Mouse (Mus musculus) embryonic stem cell, embryonic (primary cell): Measurements from ENCODE around the gene Lpgat1.

Experiments
- CTCF ChIA-PET, 4 experiments: fragments of 300-600 bp in 2 of 4; fragments of 350-600 bp in 2 of 4; sonication (Branson Sonifier 250); formaldehyde crosslinking; loops; one replicate each; lab custom pipeline; 2022; ENCODE audit warnings: inconsistent platforms in 2 of 4; lab: Charles Lee
- POLR2A ChIA-PET, 4 experiments: fragments of 300-600 bp in 2 of 4; fragments of 350-600 bp in 2 of 4; sonication (Branson Sonifier 250); formaldehyde crosslinking; loops; one replicate each; lab custom pipeline; 2022; ENCODE audit warnings: antibody characterized with exemption in 4 of 4, inconsistent platforms in 1 of 4; lab: Charles Lee

Gene Lpgat1

GRCm38 (mm10) chr1:191785108-191785507 lies 67.5 kb downstream of the Lpgat1 start:
- ChIA-PET CTCF (interaction anchor here in 2 of 4 experiments (0.5 to 1.9 kb wide), 3 partner anchors 33 to 1164 kb away, joined by 4 to 9 read pairs (median 4); no protein-coding TSS in a partner anchor), POLR2A (interaction anchor here in 2 of 4 experiments (0.6 to 0.9 kb wide), 6 partner anchors 17 to 187 kb away, joined by 3 to 9 read pairs (median 3); no protein-coding TSS in a partner anchor)

GRCm38 (mm10) chr1:191786255-191786654 lies 68.6 kb downstream of the Lpgat1 start:
- ChIA-PET POLR2A (interaction anchor here (0.6 to 2.0 kb wide), 17 partner anchors 10 to 547 kb away, joined by 3 to 5 read pairs (median 3); partner anchors contain the start of genes Dtl (in 2 of the 4) and Ints7 (in 2 of the 4)), CTCF (no interaction called here)

DNA sequence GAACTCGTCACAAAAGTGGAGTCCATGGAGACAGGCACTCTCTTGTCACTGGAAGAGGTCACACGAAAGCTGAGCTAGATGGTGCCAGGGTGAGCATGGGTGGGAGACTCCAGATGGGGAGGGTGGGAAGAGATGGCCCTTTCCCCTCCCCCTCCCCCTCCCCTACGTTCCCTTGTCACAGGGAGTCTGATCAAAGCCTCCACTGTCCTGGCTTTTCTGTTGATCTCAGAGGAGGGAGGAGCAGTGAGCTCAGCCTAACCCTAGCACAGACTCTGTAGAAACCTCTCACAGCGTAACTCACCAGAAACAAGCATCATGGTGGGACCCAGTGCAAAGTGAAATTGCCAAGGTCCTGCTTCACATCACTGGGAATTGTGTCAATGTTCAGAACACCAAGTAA lies 69.7 kb downstream of the Lpgat1 start:
- CTCF ChIA-PET, result no interaction called here
- POLR2A ChIA-PET, result interaction anchor here in 2 of 4 experiments (0.6 to 2.0 kb wide), 5 partner anchors 12 to 212 kb away, joined by 3 to 5 read pairs (median 4); partner anchors contain the start of genes Dtl (in 1 of the 2) and Ints7 (in 1 of the 2)

- ChIA-PET POLR2A (no interaction called here), CTCF (interaction anchor here in 2 of 4 experiments (1.1 to 1.2 kb wide), 2 partner anchors 14 to 42 kb away, joined by 3 to 4 read pairs; no protein-coding TSS in a partner anchor)
These were observed 75.4 kb downstream of the Lpgat1 start for GRCm38 (mm10) chr1:191792991-191793390.

GRCm38 (mm10) chr1:191793888-191794532 lies 76.4 kb downstream of the Lpgat1 start:
- POLR2A ChIA-PET, result interaction anchor here in 2 of 4 experiments (0.5 to 1.2 kb wide), 5 partner anchors 20 to 817 kb away, joined by 3 to 8 read pairs (median 3); no protein-coding TSS in a partner anchor

GRCm38 (mm10) chr1:191796238-191796896 lies 78.7 kb downstream of the Lpgat1 start:
- POLR2A ChIA-PET, result interaction anchor here in 1 of 4 experiments (0.7 to 1.3 kb wide), 3 partner anchors 10 to 71 kb away, joined by 3 to 5 read pairs (median 3); no protein-coding TSS in a partner anchor
- CTCF ChIA-PET, result interaction anchor here in 1 of 4 experiments (0.7 kb wide), 1 partner anchor 221 kb away, joined by 3 read pairs; the partner anchor contains the start of genes Dtl and Ints7

More at GRCm38 (mm10) chr1:191793888-191794532, 76.4 kb downstream of the Lpgat1 start:
- CTCF ChIA-PET, result interaction anchor here in 1 of 4 experiments (0.6 kb wide), 1 partner anchor 64 kb away, joined by 3 read pairs; no protein-coding TSS in a partner anchor

- CTCF ChIA-PET, result interaction anchor here (0.6 to 1.3 kb wide), 7 partner anchors 16 to 494 kb away, joined by 3 to 8 read pairs (median 5); partner anchors contain the start of genes Dtl (in 1 of the 4) and Ints7 (in 1 of the 4)
- POLR2A ChIA-PET, result interaction anchor here (0.5 to 3.7 kb wide), 19 partner anchors 9 to 1378 kb away, joined by 3 to 27 read pairs (median 5); partner anchors contain the start of genes Dtl (in 2 of the 4), Ints7 (in 2 of the 4) and Nek2 (in 1 of the 4)
These were observed 84.6 kb downstream of the Lpgat1 start for GRCm38 (mm10) chr1:191802093-191802819.

GRCm38 (mm10) chr1:191802820-191803655 lies 85.4 kb downstream of the Lpgat1 start:
- POLR2A ChIA-PET, result interaction anchor here (0.6 to 3.7 kb wide), 16 partner anchors 8 to 1377 kb away, joined by 3 to 27 read pairs (median 6); partner anchors contain the start of genes Dtl (in 2 of the 4), Ints7 (in 2 of the 4) and Nek2 (in 1 of the 4)
- CTCF ChIA-PET, result interaction anchor here (0.6 to 1.3 kb wide), 7 partner anchors 15 to 495 kb away, joined by 3 to 8 read pairs (median 5); partner anchors contain the start of genes Dtl (in 1 of the 4) and Ints7 (in 1 of the 4)

DNA sequence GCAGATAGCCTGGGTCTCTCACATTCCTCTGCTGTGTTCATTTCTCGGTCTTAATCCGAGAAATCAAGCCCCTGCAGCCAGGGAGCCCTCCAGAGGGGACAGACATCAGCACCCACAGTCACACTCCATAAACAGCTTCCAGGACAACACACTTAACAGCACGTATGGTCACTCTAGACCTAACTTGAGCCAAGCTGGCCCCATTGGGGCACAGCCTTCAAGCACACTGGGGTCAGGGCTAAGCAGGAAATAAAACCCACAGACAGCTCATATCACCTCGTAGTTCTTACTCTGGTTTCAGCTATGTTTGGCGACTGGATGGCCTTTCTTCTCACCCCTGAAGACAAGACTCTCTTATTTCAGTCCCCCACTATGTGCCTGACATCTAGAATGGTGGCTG lies 87.1 kb downstream of the Lpgat1 start:
- POLR2A ChIA-PET, result interaction anchor here in 3 of 4 experiments (0.7 to 3.7 kb wide), 11 partner anchors 10 to 229 kb away, joined by 3 to 27 read pairs (median 4); partner anchors contain the start of genes Dtl (in 3 of the 3), Ints7 (in 3 of the 3) and Nek2 (in 1 of the 3)
- CTCF ChIA-PET, result interaction anchor here in 2 of 4 experiments (1.4 to 1.5 kb wide), 2 partner anchors 13 kb away, joined by 4 read pairs; no protein-coding TSS in a partner anchor

DNA sequence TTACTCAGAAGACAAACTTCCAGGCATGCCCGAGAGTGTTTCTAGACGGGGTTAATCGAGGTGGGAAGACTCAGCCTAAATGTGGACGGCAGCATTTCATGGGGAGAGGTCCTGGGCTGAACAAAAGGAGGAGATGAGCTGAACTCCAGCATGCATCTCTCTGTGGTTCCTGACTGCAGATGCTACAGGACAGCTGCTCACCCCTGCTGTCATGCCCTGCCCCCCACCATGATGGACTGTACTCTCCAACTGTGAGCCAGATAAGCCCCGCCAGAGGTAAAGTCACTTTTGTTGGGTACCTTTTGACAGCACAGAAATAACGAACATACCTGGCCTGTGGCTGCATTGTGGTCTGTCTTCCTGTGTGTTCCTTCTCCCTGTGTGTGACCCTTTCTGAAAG lies 88.2 kb downstream of the Lpgat1 start:
- POLR2A ChIA-PET, result interaction anchor here in 1 of 4 experiments (2.4 kb wide), 1 partner anchor 9 kb away, joined by 7 read pairs; no protein-coding TSS in a partner anchor

GRCm38 (mm10) chr1:191806740-191807139 lies 89.1 kb downstream of the Lpgat1 start:
- CTCF ChIA-PET, result interaction anchor here in 2 of 4 experiments (1.3 to 2.5 kb wide), 3 partner anchors 11 to 14 kb away, joined by 3 to 10 read pairs (median 6); no protein-coding TSS in a partner anchor
- POLR2A ChIA-PET, result interaction anchor here in 2 of 4 experiments (0.9 to 1.5 kb wide), 3 partner anchors 10 to 409 kb away, joined by 3 to 6 read pairs (median 3); no protein-coding TSS in a partner anchor

More for the DNA sequence above, 88.2 kb downstream of the Lpgat1 start:
- CTCF ChIA-PET, result interaction anchor here in 2 of 4 experiments (1.4 to 1.5 kb wide), 2 partner anchors 12 kb away, joined by 4 read pairs; no protein-coding TSS in a partner anchor

DNA sequence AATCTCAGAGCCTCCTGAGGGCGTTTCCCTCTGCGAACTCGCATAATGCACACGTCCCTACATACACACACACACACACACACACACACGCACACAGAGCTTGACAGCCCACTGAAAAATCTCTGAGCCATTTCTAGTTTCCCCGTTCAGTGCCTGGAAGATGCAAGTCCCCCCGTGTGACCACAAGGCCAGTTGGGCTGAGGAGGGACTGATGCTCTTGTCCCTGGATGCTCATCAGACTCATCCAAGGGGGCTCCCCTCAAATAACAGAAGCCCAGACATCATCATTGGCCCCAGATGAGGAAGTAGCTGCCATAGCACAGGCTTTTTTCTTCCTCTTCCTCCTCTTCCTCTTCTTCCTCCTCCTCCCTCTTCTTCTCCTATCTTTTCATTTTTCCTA lies 90.3 kb downstream of the Lpgat1 start:
- ChIA-PET CTCF (interaction anchor here in 3 of 4 experiments (0.5 to 2.5 kb wide), 6 partner anchors 10 to 496 kb away, joined by 3 to 10 read pairs (median 4); no protein-coding TSS in a partner anchor), POLR2A (interaction anchor here in 1 of 4 experiments (0.9 to 2.6 kb wide), 4 partner anchors 9 to 98 kb away, joined by 3 to 9 read pairs (median 4); partner anchors contain the start of gene Nek2)

DNA sequence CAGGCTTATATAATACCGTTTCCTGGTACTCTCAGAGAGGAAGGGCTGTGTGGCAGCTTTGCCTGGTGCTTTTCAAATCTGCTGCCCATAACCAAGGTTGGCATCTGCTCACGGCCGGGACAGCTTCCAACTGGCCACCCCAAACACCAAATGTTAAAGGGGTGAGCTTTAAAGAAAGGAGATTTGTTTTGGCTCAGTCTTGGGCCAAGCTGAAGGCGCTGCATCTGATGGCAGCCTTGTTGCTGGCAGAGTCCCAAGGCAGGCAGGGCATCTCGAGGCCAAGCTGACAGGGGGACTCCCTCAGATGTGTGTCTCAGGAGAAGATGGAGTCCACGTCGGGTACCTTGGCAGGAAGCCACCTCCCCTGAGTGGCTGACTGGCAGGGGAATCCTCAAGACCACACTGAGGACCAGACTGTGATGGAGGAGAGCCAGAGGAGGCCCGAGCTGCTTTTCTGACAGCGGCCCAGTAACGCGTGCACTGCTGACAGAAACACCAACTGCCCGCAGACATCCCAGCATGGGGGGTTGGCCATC lies 91.1 kb downstream of the Lpgat1 start:
- CTCF ChIA-PET, result interaction anchor here in 3 of 4 experiments (0.5 to 2.5 kb wide), 7 partner anchors 9 to 497 kb away, joined by 3 to 10 read pairs (median 3); no protein-coding TSS in a partner anchor
- POLR2A ChIA-PET, result interaction anchor here in 1 of 4 experiments (1.1 to 2.6 kb wide), 3 partner anchors 12 to 411 kb away, joined by 3 to 9 read pairs (median 3); partner anchors contain the start of gene Nek2

DNA sequence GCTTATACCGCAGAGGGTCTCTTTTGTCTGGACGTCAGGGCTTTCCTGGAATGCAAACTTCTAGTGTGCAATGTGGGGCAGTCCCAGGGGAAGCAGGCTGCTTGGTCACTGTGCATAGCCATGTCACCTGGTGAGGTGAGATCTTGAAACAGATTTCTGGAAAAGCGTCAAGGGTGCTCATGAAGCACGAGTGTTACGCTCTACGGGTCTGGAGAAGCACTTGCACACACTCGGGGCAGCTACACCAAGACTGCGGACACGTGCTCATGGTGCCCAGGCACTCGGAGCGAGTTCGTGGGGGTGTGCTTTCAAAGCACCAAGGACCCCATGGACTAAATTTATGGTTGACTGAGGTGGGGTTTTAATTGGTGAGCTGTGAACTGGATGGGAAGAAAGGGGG lies 94.1 kb downstream of the Lpgat1 start:
- POLR2A ChIA-PET, result interaction anchor here in 2 of 4 experiments (0.9 to 12.1 kb wide), 5 partner anchors 9 to 232 kb away, joined by 3 to 199 read pairs (median 5); partner anchors contain the start of genes Dtl (in 1 of the 2), Ints7 (in 1 of the 2) and Nek2 (in 1 of the 2)
- CTCF ChIA-PET, result interaction anchor here in 1 of 4 experiments (1.0 kb wide), 1 partner anchor 9 kb away, joined by 3 read pairs; no protein-coding TSS in a partner anchor
